Mouse (Mus musculus) myocyte (in vitro differentiated cells): ENCODE measurements around the gene Acot8. TPM values are rescaled to one million over a fixed set of nuclear protein-coding genes. Genes with fewer than 3 reads are reported as not detected.

Experiments
- H3K27me3 ChIP-seq: one replicate; pipeline ENCODE4 v1.6.1; 2011; ENCODE audit not compliant: control insufficient read depth, insufficient read depth, insufficient read length
- H3K36me3 ChIP-seq: one replicate; pipeline ENCODE4 v1.6.1; 2011; ENCODE audit not compliant: control insufficient read depth, insufficient read depth
- H3K4me2 ChIP-seq: one replicate; pipeline ENCODE4 v1.6.1; 2011; ENCODE audit warnings: low read depth, control low read depth
- H3K4me3 ChIP-seq: one replicate; pipeline ENCODE4 v1.5.1; 2011; ENCODE audit warnings: mild to moderate bottlenecking, control low read depth, moderate library complexity
- H3K79me2 ChIP-seq: one replicate; pipeline ENCODE4 v1.6.1; 2011; ENCODE audit not compliant: control insufficient read depth, insufficient read depth
- H3ac ChIP-seq: one replicate; pipeline ENCODE4 v1.6.1; 2011; ENCODE audit not compliant: control insufficient read depth, insufficient read length
- CEBPB ChIP-seq: IDR thresholded peaks from 2 replicates; pipeline ENCODE4 v1.6.1; 2011; ENCODE audit warnings: mild to moderate bottlenecking, moderate library complexity; ENCODE audit not compliant: poor library complexity, insufficient read depth, severe bottlenecking
- E2F4 ChIP-seq: IDR thresholded peaks from one replicate; pipeline ENCODE4 v1.6.1; 2011; ENCODE audit warnings: mild to moderate bottlenecking, control low read depth, moderate library complexity; ENCODE audit not compliant: insufficient read depth
- MAX ChIP-seq: IDR thresholded peaks from one replicate; pipeline ENCODE4 v1.6.1; 2011; ENCODE audit warnings: low read depth, mild to moderate bottlenecking, control low read depth
- MYOD1 ChIP-seq, 3 experiments: IDR thresholded peaks; one replicate each; pipeline ENCODE4 v1.6.1; 2011; ENCODE audit warnings: control low read depth in 2 of 3, low read depth in 2 of 3, mild to moderate bottlenecking in 2 of 3, moderate library complexity in 1 of 3; ENCODE audit not compliant: insufficient read length in 2 of 3, control insufficient read depth in 1 of 3
- MYOG ChIP-seq, 3 experiments: IDR thresholded peaks; one replicate each; pipeline ENCODE4 v1.6.1; 2011; ENCODE audit warnings: control low read depth in 2 of 3, low read depth in 2 of 3, mild to moderate bottlenecking in 2 of 3; ENCODE audit not compliant: insufficient read length in 2 of 3, control insufficient read depth in 1 of 3, insufficient read depth in 1 of 3
- POLR2A ChIP-seq: IDR thresholded peaks from one replicate; pipeline ENCODE4 v1.6.1; 2011; ENCODE audit warnings: low read depth, mild to moderate bottlenecking, control low read depth, moderate library complexity; ENCODE audit not compliant: insufficient read length
- POLR2AphosphoS2 ChIP-seq: IDR thresholded peaks from one replicate; pipeline ENCODE4 v1.6.1; 2011; ENCODE audit warnings: low read depth, control low read depth; ENCODE audit not compliant: insufficient read length
- REST ChIP-seq: IDR thresholded peaks from one replicate; pipeline ENCODE4 v1.6.1; 2011; ENCODE audit warnings: mild to moderate bottlenecking, control low read depth, moderate library complexity; ENCODE audit not compliant: insufficient read depth, insufficient read length
- SRF ChIP-seq: IDR thresholded peaks from one replicate; pipeline ENCODE4 v1.6.1; 2011; ENCODE audit warnings: low read depth; ENCODE audit not compliant: control insufficient read depth, insufficient read length
- TCF12 ChIP-seq: IDR thresholded peaks from one replicate; pipeline ENCODE4 v1.6.1; 2011; ENCODE audit warnings: mild to moderate bottlenecking, control low read depth; ENCODE audit not compliant: poor library complexity, insufficient read depth, severe bottlenecking
- TCF3 ChIP-seq: IDR thresholded peaks from one replicate; pipeline ENCODE4 v1.6.1; 2011; ENCODE audit warnings: low read depth, control low read depth; ENCODE audit not compliant: insufficient read length
- USF1 ChIP-seq: IDR thresholded peaks from one replicate; pipeline ENCODE4 v1.6.1; 2011; ENCODE audit warnings: low read depth, mild to moderate bottlenecking, control low read depth, moderate library complexity
- polyA plus RNA-seq: library from polyadenylated mRNA; unstranded; fragments of >200 nt; fragmentation: generic; extraction: Trizol; gene quantifications from one replicate; pipeline ENCODE4 v1.2.1, GENCODE M21; 2012; ENCODE audit warnings: missing spikeins

The Acot8 gene
- polyA plus RNA-seq, 1 experiment: 24.5 TPM

DNA sequence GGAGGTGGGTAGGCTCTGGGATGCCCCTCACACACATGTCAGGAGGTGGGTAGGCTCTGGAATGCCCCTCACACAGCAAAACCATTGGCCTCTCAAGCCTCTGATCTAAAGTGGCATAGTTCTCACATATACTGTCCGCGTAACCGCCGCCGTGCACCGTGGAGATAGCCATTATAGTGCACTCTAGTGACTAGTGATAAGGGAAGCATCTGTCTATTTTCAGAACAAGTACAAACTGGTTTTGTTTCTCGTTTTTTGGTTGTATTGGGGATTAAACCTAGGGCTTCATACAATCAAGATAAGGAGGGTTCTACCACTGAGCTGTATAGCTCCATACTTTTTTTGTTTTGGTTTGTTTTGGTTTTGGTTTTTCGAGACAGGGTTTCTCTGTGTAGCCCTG, 11.1 kb upstream of the Acot8 start:
- H3K27me3 ChIP-seq: no peaks in the 10 kb centered on the region
- H3ac ChIP-seq: no peak overlapping the region
- no peak overlapping the region for H3K4me2 ChIP-seq
- H3K36me3 ChIP-seq: no peaks in the 10 kb centered on the region
- no peak for TF ChIP-seq MYOG (IDR thresholded peaks at IDR 0.05; ENCODE audit: control insufficient read depth in 1 of 3, insufficient read depth in 1 of 3, insufficient read length in 2 of 3, low read depth in 2 of 3)
- TF ChIP-seq MYOD1 (IDR thresholded peaks at IDR 0.05; ENCODE audit: control insufficient read depth in 1 of 3, insufficient read length in 2 of 3, low read depth in 2 of 3): no peak
- H3K4me3 ChIP-seq: no peak overlapping the region
- no peaks in the 10 kb centered on the region for H3K79me2 ChIP-seq

DNA sequence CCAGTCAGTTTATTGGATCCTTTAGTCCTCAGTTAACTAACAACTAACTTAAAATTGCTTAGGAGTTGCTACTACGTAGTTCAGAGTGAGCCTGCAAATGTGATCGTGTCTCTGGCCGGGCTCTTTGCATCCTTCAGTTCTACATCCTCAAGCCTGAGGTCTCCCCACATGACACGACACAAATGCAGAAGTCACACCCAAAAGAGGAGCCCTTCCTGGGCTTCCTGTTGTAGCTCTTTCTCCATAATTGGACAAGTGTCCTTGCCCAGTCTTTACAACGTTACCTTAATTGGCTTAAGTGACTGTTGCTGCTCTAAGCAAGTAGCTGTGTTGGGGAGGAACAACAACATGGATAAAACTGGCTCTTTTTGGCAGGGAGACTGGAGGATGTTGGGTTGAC, 10.7 kb upstream of the Acot8 start:
- Histone ChIP-seq H3K36me3 (no peaks in the 10 kb centered on the region), H3K4me3 (no peak overlapping the region), H3K79me2 (no peaks in the 10 kb centered on the region), H3K27me3 (no peaks in the 10 kb centered on the region), H3ac (no peak overlapping the region), H3K4me2 (no peak overlapping the region)
- TF ChIP-seq USF1: no peak
- no peak for TF ChIP-seq POLR2A
- no peak for TF ChIP-seq MYOG (IDR thresholded peaks at IDR 0.05; ENCODE audit: control insufficient read depth in 1 of 3, insufficient read depth in 1 of 3, insufficient read length in 2 of 3, low read depth in 2 of 3)
- no peak for TF ChIP-seq CEBPB
- no peak for TF ChIP-seq TCF3
- TF ChIP-seq TCF12: no peak
- no peak for TF ChIP-seq MAX
- TF ChIP-seq POLR2AphosphoS2: no peak
- TF ChIP-seq REST: no peak
- no peak for TF ChIP-seq MYOD1 (IDR thresholded peaks at IDR 0.05; ENCODE audit: control insufficient read depth in 1 of 3, insufficient read length in 2 of 3, low read depth in 2 of 3)
- TF ChIP-seq E2F4: no peak
- no peak for TF ChIP-seq SRF

DNA sequence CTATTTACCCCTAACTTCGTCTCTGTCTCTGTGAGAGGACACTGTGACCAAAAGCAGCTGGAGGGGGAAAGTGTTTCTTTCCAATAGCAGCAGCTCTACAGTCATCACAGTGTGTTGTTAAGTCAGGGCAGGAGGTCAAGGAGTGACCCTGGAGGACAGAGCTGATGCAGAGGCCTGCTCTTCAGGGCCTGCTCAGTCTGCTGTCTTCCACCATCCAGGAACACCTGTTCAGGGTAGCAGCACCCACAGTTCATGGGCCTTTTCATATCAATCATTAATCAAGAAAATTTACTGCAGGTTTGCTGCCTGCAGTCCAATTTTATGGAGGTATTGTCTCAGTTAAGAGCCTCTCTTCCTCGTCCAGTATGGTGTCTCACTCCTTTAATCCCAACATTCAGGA, 8.9 kb upstream of the Acot8 start:
- Histone ChIP-seq H3K36me3 (no peaks in the 10 kb centered on the region), H3K79me2 (no peaks in the 10 kb centered on the region), H3K4me2 (no peak overlapping the region), H3K4me3 (no peak overlapping the region), H3K27me3 (no peaks in the 10 kb centered on the region), H3ac (no peak overlapping the region)
- TF ChIP-seq POLR2A: no peak
- no peak for TF ChIP-seq MYOG (IDR thresholded peaks at IDR 0.05; ENCODE audit: control insufficient read depth in 1 of 3, insufficient read depth in 1 of 3, insufficient read length in 2 of 3, low read depth in 2 of 3)
- TF ChIP-seq POLR2AphosphoS2: no peak
- TF ChIP-seq E2F4: no peak
- TF ChIP-seq MAX: no peak
- no peak for TF ChIP-seq USF1
- no peak for TF ChIP-seq TCF3
- no peak for TF ChIP-seq MYOD1 (IDR thresholded peaks at IDR 0.05; ENCODE audit: control insufficient read depth in 1 of 3, insufficient read length in 2 of 3, low read depth in 2 of 3)
- TF ChIP-seq REST: no peak
- no peak for TF ChIP-seq SRF
- TF ChIP-seq CEBPB: no peak
- TF ChIP-seq TCF12: no peak

DNA sequence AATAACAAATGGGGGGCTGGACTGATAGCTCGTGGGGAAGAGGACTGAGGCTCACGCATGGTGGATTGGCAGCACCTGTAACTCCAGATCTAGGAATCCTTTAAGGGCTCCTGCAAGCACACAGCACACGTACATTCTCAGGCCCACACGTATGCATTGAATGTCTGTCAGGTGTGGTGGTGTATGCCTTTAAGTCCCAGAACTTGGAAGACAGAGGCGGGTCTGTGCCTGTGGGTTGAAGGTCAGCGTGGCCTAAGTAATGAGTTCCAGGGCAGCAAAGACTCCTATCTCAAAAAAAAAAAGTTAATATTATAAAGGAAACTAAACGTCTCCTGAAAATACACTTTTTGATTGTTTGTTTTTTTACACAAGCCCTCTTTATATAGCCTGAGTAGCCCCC, 1.9 kb upstream of the Acot8 start:
- peaks cover 18% of the 10 kb centered on the region for H3K79me2 ChIP-seq
- no peaks in the 10 kb centered on the region for H3K27me3 ChIP-seq
- H3ac ChIP-seq: no peak overlapping the region
- peaks cover 5% of the 10 kb centered on the region for H3K36me3 ChIP-seq
- TF ChIP-seq REST: no peak
- TF ChIP-seq USF1: no peak
- no peak for TF ChIP-seq SRF
- no peak for TF ChIP-seq TCF12
- no peak for TF ChIP-seq CEBPB
- no peak for TF ChIP-seq MYOD1 (IDR thresholded peaks at IDR 0.05; ENCODE audit: control insufficient read depth in 1 of 3, insufficient read length in 2 of 3, low read depth in 2 of 3)
- TF ChIP-seq POLR2A: no peak
- TF ChIP-seq MAX: no peak
- TF ChIP-seq TCF3: no peak
- no peak for TF ChIP-seq POLR2AphosphoS2
- TF ChIP-seq MYOG (IDR thresholded peaks at IDR 0.05; ENCODE audit: control insufficient read depth in 1 of 3, insufficient read depth in 1 of 3, insufficient read length in 2 of 3, low read depth in 2 of 3): no peak
- no peak overlapping the region for H3K4me3 ChIP-seq
- H3K4me2 ChIP-seq: no peak overlapping the region

DNA sequence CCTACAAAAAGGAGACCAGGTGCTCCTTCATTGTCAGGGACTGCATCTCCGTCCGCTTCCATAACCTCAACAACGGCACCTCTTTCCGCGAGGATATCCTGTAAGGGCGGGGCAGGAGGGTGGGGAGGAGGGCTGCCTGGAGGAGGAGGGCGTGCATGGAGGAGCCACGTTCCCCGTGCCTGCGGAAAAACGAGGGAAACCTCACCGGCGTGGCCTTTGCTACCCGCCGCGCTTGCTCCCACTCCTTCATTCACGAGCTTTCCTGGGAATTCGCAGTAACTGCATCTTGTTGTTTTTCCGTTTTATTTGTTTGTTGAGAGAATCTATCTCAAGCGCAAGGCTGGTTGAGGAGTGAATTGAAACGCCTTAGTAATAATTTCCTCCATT, 643 bp upstream of the Acot8 start:
- TF ChIP-seq POLR2A (no peak), CEBPB (no peak), MYOG (IDR thresholded peaks at IDR 0.05; ENCODE audit: control insufficient read depth in 1 of 3, insufficient read depth in 1 of 3, insufficient read length in 2 of 3, low read depth in 2 of 3) (no peak), REST (no peak), USF1 (no peak), TCF12 (no peak), MYOD1 (IDR thresholded peaks at IDR 0.05; ENCODE audit: control insufficient read depth in 1 of 3, insufficient read length in 2 of 3, low read depth in 2 of 3) (no peak), TCF3 (no peak), MAX (no peak)
- no peak overlapping the region for H3ac ChIP-seq
- H3K27me3 ChIP-seq: no peaks in the 10 kb centered on the region
- peaks cover 11% of the 10 kb centered on the region for H3K36me3 ChIP-seq
- H3K4me2 ChIP-seq: peak overlapping the region; percentile 91
- H3K4me3 ChIP-seq: peak overlapping the region; percentile 85
- H3K79me2 ChIP-seq: peaks cover 18% of the 10 kb centered on the region
